Mouse (Mus musculus): ENCODE results near the gene Cox5a. TPM values are rescaled to one million over a fixed set of nuclear protein-coding genes. Genes with fewer than 3 reads are reported as not detected.

The Cox5a gene
- total and polyA plus RNA-seq, 3 experiments = 106 to 455 (median 129) TPM

- peaks cover 33% of the 10 kb centered on the region for H3K36me3 ChIP-seq (replicated peaks)
- ATAC-seq (ENCODE audit: extremely low read depth, insufficient number of reproducible peaks, low FRiP score, poor library complexity, severe bottlenecking) (no peak), DNase-seq (ENCODE audit: low spot score) (no peak)
- H3K27me3 ChIP-seq (ENCODE audit: insufficient read depth, low read length) = no peaks in the 10 kb centered on the region
- H3K4me3 ChIP-seq (ENCODE audit: low read depth, low read length) = peak overlapping the region; percentile 97; the same call in 1 of the 2 replicates
- H3K9me3 ChIP-seq (replicated peaks) = peaks cover 4% of the 10 kb centered on the region; the same call in 1 of the 2 replicates
- H3K4me1 ChIP-seq (ENCODE audit: insufficient read depth, low read depth, low read length) = peaks cover 43% of the 10 kb centered on the region
- TF ChIP-seq GATA2 (IDR thresholded peaks at IDR 0.05; ENCODE audit: borderline replicate concordance, low read depth, low read length) = no peak
- TF ChIP-seq GATA1 (IDR thresholded peaks at IDR 0.05; ENCODE audit: borderline replicate concordance, low read length) = no peak
- TF ChIP-seq TAL1 (conservative IDR thresholded peaks at IDR 0.05; ENCODE audit: low read depth, low read length) = no peak
- no peak for TF ChIP-seq CTCF (IDR thresholded peaks at IDR 0.05; ENCODE audit: low read depth, low read length)
- no peak for TF ChIP-seq POLR2AphosphoS5 (IDR thresholded peaks at IDR 0.05; ENCODE audit: insufficient replicate concordance, low read depth, low read length)
Measured at GRCm38 (mm10) chr9:57522861-57523246, 1.8 kb downstream of the Cox5a start.

- TF ChIP-seq CTCF (IDR thresholded peaks at IDR 0.05; ENCODE audit: low read depth, low read length) (no peak), POLR2AphosphoS5 (IDR thresholded peaks at IDR 0.05; ENCODE audit: insufficient replicate concordance, low read depth, low read length) (no peak), TAL1 (conservative IDR thresholded peaks at IDR 0.05; ENCODE audit: low read depth, low read length) (no peak), GATA1 (IDR thresholded peaks at IDR 0.05; ENCODE audit: borderline replicate concordance, low read length) (no peak), GATA2 (IDR thresholded peaks at IDR 0.05; ENCODE audit: borderline replicate concordance, low read depth, low read length) (no peak)
- Histone ChIP-seq H3K36me3 (replicated peaks) (peaks cover 38% of the 10 kb centered on the region), H3K4me3 (ENCODE audit: low read depth, low read length) (no peak overlapping the region), H3K27me3 (ENCODE audit: insufficient read depth, low read length) (no peaks in the 10 kb centered on the region), H3K4me1 (ENCODE audit: insufficient read depth, low read depth, low read length) (peaks cover 46% of the 10 kb centered on the region), H3K9me3 (replicated peaks) (peaks cover 4% of the 10 kb centered on the region; the same call in 1 of the 2 replicates)
- no peak for DNase-seq (ENCODE audit: low spot score)
- ATAC-seq (ENCODE audit: extremely low read depth, insufficient number of reproducible peaks, low FRiP score, poor library complexity, severe bottlenecking) = no peak
Measured at GRCm38 (mm10) chr9:57523754-57524153, 2.7 kb downstream of the Cox5a start.

GRCm38 (mm10) chr9:57524439-57524838 is 3.4 kb downstream of the Cox5a start:
- no peak for DNase-seq (ENCODE audit: low spot score)
- Histone ChIP-seq H3K4me1 (ENCODE audit: insufficient read depth, low read depth, low read length) (peaks cover 46% of the 10 kb centered on the region), H3K4me3 (ENCODE audit: low read depth, low read length) (peak overlapping the region; percentile 40; the same call in 1 of the 2 replicates), H3K9me3 (replicated peaks) (peaks cover 4% of the 10 kb centered on the region; the same call in 1 of the 2 replicates), H3K36me3 (replicated peaks) (peaks cover 45% of the 10 kb centered on the region), H3K27me3 (ENCODE audit: insufficient read depth, low read length) (no peaks in the 10 kb centered on the region)
- ATAC-seq (ENCODE audit: extremely low read depth, insufficient number of reproducible peaks, low FRiP score, poor library complexity, severe bottlenecking) = no peak
- no peak for TF ChIP-seq GATA2 (IDR thresholded peaks at IDR 0.05; ENCODE audit: borderline replicate concordance, low read depth, low read length)
- no peak for TF ChIP-seq CTCF (IDR thresholded peaks at IDR 0.05; ENCODE audit: low read depth, low read length)
- TF ChIP-seq POLR2AphosphoS5 (IDR thresholded peaks at IDR 0.05; ENCODE audit: insufficient replicate concordance, low read depth, low read length) = no peak
- TF ChIP-seq TAL1 (conservative IDR thresholded peaks at IDR 0.05; ENCODE audit: low read depth, low read length) = no peak
- TF ChIP-seq GATA1 (IDR thresholded peaks at IDR 0.05; ENCODE audit: borderline replicate concordance, low read length) = no peak

GRCm38 (mm10) chr9:57525516-57525915 is 4.4 kb downstream of the Cox5a start:
- peaks cover 53% of the 10 kb centered on the region for H3K36me3 ChIP-seq (replicated peaks)
- peaks cover 45% of the 10 kb centered on the region for H3K4me1 ChIP-seq (ENCODE audit: insufficient read depth, low read depth, low read length)
- H3K27me3 ChIP-seq (ENCODE audit: insufficient read depth, low read length) = no peaks in the 10 kb centered on the region
- DNase-seq (ENCODE audit: low spot score) (no peak), ATAC-seq (ENCODE audit: extremely low read depth, insufficient number of reproducible peaks, low FRiP score, poor library complexity, severe bottlenecking) (no peak)
- H3K4me3 ChIP-seq (ENCODE audit: low read depth, low read length) = no peak overlapping the region
- H3K9me3 ChIP-seq (replicated peaks) = no peaks in the 10 kb centered on the region
- TF ChIP-seq GATA2 (IDR thresholded peaks at IDR 0.05; ENCODE audit: borderline replicate concordance, low read depth, low read length) (no peak), CTCF (IDR thresholded peaks at IDR 0.05; ENCODE audit: low read depth, low read length) (no peak), POLR2AphosphoS5 (IDR thresholded peaks at IDR 0.05; ENCODE audit: insufficient replicate concordance, low read depth, low read length) (no peak), TAL1 (conservative IDR thresholded peaks at IDR 0.05; ENCODE audit: low read depth, low read length) (no peak), GATA1 (IDR thresholded peaks at IDR 0.05; ENCODE audit: borderline replicate concordance, low read length) (no peak)

- TF ChIP-seq POLR2AphosphoS5 (IDR thresholded peaks at IDR 0.05; ENCODE audit: insufficient replicate concordance, low read depth, low read length) (no peak), GATA2 (IDR thresholded peaks at IDR 0.05; ENCODE audit: borderline replicate concordance, low read depth, low read length) (no peak), GATA1 (IDR thresholded peaks at IDR 0.05; ENCODE audit: borderline replicate concordance, low read length) (no peak), TAL1 (conservative IDR thresholded peaks at IDR 0.05; ENCODE audit: low read depth, low read length) (no peak), CTCF (IDR thresholded peaks at IDR 0.05; ENCODE audit: low read depth, low read length) (no peak)
- no peaks in the 10 kb centered on the region for H3K9me3 ChIP-seq (replicated peaks)
- H3K4me1 ChIP-seq (ENCODE audit: insufficient read depth, low read depth, low read length) = peaks cover 44% of the 10 kb centered on the region
- H3K36me3 ChIP-seq (replicated peaks) = peaks cover 61% of the 10 kb centered on the region
- H3K27me3 ChIP-seq (ENCODE audit: insufficient read depth, low read length) = no peaks in the 10 kb centered on the region
- no peak overlapping the region for H3K4me3 ChIP-seq (ENCODE audit: low read depth, low read length)
- no peak for DNase-seq (ENCODE audit: low spot score)
- no peak for ATAC-seq (ENCODE audit: extremely low read depth, insufficient number of reproducible peaks, low FRiP score, poor library complexity, severe bottlenecking)
Measured at GRCm38 (mm10) chr9:57526435-57526834, 5.4 kb downstream of the Cox5a start.

GRCm38 (mm10) chr9:57531946-57532345 is 10.9 kb downstream of the Cox5a start:
- ATAC-seq (ENCODE audit: extremely low read depth, insufficient number of reproducible peaks, low FRiP score, poor library complexity, severe bottlenecking) (no peak), DNase-seq (ENCODE audit: low spot score) (no peak)
- Histone ChIP-seq H3K36me3 (replicated peaks) (peaks cover 83% of the 10 kb centered on the region), H3K27me3 (ENCODE audit: insufficient read depth, low read length) (no peaks in the 10 kb centered on the region), H3K4me3 (ENCODE audit: low read depth, low read length) (no peak overlapping the region), H3K9me3 (replicated peaks) (no peaks in the 10 kb centered on the region), H3K4me1 (ENCODE audit: insufficient read depth, low read depth, low read length) (peaks cover 19% of the 10 kb centered on the region)
- TF ChIP-seq TAL1 (conservative IDR thresholded peaks at IDR 0.05; ENCODE audit: low read depth, low read length) = no peak
- no peak for TF ChIP-seq POLR2AphosphoS5 (IDR thresholded peaks at IDR 0.05; ENCODE audit: insufficient replicate concordance, low read depth, low read length)
- TF ChIP-seq CTCF (IDR thresholded peaks at IDR 0.05; ENCODE audit: low read depth, low read length) = no peak
- TF ChIP-seq GATA1 (IDR thresholded peaks at IDR 0.05; ENCODE audit: borderline replicate concordance, low read length) = no peak
- no peak for TF ChIP-seq GATA2 (IDR thresholded peaks at IDR 0.05; ENCODE audit: borderline replicate concordance, low read depth, low read length)
